Mouse (Mus musculus) kidney, adult 8-10 months (tissue): Measurements from ENCODE around the gene Cyp4f40.
"Not testable (repeated sequence)": the region's sequence is repeated elsewhere in the genome, so short reads cannot be mapped to it uniquely, and the experiment has no call there.

ENCODE experiments used
- DNase-seq, 2 experiments: peaks; one replicate each; pipeline ENCODE4 v3.0.0; 2022

The Cyp4f40 gene

DNA sequence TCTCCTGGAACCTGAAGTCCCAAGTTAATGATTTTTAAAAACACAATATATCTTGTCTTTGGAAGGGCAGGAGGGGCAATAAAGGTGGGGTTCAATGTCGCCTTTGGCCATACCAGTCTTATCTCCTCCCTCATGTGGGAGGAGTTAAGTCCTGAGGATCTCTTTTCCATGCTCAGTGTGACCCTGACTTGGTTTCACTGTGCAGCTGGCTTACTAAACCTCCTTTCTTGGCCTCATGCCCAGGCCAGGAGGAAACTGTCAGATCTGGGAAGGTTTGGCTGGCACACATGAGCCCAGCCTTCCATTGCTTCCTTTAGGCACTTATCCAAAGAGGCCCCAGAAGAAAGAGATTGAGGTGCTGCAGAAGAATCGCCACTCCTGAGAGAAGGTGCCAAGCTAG is at the start of gene Cyp4f40:
Cyp4f40 (plus strand) TSS at position 189 of the 400 bp plus-strand sequence.
- peak; percentile 56 to 61 for DNase-seq

DNA sequence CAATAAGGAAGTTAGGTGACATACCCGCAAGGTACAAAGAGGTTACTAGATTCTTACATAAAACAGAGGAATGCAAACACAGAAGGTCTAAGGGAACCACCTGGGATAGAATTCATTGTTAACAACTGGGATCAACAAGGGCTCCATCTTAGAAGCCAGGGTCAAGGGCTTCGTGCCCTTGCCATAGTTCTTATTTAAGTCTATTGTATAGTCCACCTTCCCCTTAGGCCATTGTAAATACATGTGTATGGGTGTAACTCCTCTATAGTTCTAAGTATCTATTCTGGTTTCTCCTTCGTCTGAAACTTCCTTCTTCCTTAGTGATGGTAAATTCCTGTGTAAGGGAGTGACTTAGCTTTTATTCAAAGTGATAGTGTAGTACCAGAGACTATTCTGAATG is 48.5 kb upstream of the Cyp4f40 start:
- DNase-seq, result not testable (repeated sequence)

DNA sequence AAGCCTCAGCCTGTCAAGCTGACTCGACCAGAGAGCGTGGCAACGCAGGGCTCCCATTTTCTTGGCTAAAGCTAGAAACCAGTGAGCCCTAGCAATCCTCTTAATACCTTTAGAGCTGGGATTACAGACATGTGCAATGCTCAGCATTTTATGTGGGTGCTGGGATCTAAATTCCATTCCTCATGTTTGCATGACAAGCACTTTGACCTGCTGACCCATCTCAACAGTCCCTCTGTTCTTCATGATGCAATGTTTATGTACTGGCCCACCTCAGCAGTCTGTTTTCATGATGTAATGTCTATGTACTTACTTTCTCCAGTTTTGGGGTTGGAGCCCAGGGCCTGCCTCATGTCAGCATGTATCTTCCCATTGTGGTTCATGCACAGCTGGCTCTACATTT is 47.8 kb upstream of the Cyp4f40 start:
- DNase-seq, result no peak

DNA sequence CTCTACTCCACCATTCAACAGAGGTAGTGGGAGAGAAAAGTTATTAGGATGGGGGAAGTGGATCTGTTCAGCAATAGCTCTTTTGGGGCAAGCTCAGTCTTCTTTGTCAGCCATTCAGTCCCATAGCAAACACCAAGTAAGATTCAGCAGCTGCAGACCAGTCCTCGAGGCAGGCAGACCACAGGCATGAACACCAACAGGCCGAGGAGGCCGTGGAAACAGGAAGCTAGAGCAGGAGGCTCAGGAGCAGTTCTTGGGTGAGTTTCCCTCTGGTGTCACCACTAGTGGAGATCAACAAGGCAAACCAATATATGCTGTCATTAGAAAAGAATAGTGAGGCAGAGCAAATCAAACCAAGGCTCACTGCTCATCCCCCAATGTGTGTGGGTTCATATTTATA is 46.3 kb upstream of the Cyp4f40 start:
- DNase-seq, result no peak

DNA sequence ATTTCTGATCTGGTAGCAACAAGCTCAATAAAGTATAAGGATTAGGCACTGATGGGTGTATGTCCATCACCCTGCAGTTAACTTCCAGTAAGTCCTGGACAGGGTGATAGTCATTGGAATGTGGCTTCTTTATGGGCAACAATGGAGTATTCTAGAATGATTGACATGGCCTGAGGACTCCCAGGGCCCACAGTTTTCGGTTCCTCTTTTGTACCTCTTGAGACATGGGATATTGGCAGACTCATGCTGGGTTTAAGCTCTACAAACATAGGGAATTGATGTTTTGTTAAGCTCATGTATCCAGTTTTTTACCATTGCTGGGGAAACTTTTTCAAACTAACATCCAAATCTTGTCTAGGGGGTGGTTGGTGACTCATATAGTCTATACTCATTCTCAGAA is 41.4 kb upstream of the Cyp4f40 start:
- DNase-seq, result no peak

DNA sequence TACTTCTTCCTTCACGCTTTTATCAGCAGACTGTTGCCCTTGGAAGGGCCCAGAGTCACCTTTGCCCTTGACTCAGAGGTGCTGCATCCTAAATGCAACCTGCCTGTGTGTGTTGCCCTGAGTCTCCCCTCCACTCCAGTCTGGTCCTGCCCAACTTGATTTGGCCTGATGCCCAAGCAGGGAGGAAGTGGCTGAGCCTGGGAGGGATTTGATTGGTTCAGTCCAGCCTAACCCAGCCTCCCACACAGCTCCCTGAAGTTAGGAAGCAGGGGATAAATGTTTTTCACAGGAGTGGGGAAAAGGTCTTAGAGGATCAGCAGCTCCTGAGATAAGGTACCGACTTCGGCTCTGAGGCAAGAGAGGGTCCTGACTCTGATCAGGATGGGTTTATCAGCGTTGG is 37.7 kb upstream of the Cyp4f40 start, which contains the start of gene Cyp4f37:
Cyp4f37 (plus strand) TSS at position 292 of the 400 bp plus-strand sequence.
- not testable (repeated sequence) for DNase-seq

DNA sequence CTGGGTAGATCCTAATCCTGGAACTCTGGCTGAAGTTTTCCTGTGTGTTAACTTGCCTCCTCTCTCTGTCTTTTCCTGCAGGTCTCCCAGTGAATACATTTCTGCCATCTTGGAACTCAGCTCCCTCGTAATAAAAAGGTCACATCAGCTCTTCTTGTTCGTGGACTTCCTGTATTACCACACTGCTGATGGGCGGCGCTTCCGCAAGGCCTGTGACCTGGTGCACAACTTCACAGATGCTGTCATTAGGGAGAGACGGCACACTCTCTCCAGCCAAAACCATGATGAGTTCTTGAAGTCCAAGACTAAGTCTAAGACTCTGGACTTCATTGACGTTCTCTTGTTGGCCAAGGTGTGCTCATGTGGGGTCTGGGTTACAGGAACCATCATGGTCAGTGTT is 29.0 kb upstream of the Cyp4f40 start:
- DNase-seq, result not testable (repeated sequence)

DNA sequence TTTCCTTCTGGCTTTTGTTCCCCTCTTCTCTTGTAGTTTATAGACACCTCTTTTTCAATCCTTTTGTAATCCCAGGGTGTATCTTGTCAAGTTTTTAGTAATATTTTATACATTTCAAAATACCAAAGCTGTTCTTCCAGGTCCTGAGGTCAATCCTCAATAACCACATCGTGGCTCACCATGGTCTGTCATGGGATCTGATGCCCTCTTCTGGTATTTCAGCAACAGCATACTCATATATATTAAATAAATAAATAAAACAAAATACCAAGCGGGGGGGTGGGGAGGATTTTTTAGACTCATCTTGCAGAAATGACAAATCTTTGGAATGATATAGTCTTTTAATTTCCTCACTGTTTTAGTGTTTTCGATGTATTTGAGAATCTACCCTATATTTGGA is 26.8 kb upstream of the Cyp4f40 start:
- DNase-seq, result no peak

DNA sequence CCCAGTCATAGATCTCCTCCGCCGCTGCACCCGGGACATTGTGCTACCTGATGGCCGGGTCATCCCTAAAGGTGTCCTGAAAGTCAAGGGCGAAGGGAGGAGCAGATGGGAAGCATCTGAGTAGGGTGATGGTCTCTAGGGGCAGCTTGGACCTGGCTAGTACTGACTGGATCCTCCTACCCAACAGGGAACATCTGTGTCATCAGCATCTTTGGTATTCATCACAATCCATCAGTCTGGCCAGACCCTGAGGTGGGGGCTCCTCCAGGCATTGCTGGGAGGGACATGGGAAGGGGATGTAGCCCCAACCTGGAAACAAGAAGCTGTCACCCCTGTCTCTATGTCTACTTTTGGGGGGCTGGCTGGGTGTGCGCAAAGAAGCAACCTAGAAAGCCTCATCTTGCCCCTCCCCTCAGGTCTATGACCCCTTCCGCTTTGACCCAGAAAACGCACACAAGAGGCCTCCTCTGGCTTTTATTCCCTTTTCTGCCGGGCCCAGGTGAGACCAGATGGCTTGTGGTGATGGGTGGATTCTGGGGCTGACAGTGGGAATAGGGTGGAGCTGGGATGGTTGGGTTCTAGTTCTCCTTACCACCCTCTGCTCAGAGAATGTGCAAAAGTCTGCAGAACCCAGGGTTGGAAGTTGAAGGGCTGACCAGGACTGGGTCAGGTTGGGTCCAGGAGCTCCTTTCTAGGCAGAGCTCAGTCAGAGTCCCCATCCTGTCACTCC is 24.3 kb upstream of the Cyp4f40 start:
- not testable (repeated sequence) for DNase-seq

DNA sequence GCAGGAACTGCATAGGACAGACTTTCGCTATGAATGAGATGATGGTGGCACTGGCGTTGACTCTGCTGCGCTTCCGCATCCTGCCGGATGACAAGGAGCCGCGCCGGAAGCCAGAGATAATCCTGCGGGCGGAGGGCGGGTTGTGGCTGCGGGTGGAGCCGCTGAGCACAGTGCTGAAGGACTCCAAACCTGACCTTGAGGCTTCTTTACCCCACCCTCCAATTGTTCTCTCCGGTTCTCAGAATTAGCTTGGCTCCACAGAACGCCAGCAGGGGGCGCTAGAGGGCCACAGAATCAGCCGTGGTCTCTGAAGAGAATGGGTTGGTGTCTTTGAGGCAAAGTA is 23.8 kb upstream of the Cyp4f40 start:
- DNase-seq, result peak; percentile 45 to 83

DNA sequence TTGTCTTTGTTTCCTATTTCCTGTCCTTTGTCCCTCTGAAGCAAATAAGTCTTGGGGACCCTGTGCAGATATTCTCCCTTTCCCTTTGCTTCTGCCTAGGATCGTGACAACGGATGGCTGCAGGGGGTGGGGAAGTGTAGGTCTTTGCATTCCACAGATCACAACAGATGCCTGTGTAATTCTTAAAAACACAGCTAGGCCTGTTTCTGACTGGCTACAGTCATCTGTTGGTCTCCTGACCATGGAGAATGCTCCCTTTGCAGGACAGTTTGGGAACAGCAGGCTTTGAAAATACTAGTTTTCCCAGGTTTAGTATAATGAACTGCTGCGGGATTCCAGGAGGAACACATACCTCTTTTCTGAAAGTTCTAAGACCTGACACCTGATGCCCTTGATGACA is 22.4 kb upstream of the Cyp4f40 start:
- no peak for DNase-seq

DNA sequence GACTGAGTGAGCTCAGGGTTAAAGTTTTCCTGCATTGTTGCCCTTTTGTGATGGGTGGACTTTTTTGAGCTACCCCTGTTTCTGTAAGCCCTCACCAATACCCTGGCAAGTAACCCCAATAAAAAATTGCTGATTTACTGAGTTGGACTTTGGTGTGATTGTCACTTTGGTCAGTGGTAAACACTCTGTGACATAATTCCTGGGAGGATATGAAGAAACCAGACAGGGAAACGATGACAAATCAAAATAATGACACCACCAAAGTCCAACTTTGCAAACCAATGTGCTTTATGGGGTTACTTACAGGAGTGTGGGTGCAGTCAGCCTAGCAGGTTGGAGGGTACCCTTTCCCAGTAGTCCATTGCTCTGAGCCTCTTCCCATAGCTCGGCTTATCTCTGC is 21.5 kb upstream of the Cyp4f40 start:
- DNase-seq, result no peak

DNA sequence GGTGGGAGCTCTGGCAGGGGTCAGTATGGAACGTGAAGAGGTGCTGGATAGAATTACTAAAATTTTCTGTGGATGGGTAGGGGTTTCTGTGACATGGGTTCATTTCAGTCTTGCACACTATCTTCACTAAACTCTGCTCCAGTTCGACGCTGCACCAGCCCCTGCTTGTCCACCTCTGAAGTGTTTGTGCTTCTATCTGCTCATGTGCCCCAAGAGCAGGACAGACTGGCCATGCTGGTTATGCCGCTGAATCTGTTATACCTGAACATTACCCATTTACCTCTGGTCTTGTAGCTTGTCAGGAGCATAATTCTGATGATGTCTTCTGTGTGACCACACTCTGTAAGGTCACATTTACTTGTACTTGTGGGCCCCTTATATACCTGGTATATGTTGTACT is 12.1 kb upstream of the Cyp4f40 start:
- DNase-seq, result no peak

DNA sequence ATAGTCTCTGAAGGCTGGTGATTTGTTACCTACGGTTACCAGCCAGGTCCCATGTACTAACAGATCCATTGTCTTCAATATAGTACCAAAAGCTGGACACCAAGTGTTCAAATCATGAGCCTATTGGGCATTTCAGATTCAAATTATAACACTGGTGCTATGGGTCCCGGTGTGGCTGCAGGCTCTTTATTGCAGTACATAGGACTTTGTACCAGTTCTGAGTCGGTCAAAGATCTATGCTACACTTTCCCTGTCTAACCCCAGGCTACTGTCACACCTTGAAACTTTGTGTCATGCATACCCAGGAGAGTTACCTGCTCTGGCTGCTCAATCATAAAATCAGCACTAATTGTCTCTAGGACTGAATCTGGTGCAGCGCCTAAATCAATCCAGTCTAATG is 4.8 kb upstream of the Cyp4f40 start:
- no peak for DNase-seq

DNA sequence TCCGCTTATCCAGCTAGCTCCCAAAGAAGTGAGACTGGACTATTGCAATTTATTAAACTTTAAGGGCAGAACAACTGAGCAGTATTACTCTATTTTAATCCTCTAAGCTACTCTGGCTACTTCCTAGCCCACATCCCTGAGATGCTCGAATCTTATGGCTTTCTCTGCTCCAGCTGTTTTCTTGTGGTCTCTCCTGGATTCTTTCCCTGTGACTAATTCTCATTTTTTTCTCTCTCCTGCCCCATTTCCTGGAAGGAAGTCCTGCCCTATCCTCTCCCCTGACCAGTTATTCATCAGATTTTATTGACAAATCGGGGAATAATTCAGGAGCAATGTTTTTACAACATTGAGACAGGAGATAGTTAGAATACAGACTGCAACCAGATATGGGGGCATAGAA is 1.7 kb upstream of the Cyp4f40 start:
- no peak for DNase-seq

DNA sequence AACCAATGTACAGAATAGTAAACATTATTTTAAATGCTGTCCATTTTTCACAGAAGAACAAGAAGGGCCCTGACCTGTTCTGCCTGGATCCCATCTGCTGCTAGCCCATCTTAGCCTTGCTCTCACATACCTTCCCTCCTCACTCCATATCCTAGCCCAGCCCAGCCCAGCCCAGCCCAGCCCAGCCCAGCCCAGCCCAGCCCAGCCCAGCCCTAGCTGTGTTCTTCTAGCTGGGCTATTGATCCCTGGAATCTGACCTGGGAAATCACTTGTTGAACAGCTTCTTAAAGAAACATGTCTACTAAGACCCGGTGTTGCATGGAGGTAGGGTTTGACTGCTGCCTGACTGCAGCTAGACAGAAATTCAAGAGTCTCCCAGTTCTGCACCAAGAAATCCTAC is 454 bp upstream of the Cyp4f40 start:
- DNase-seq, result no peak

DNA sequence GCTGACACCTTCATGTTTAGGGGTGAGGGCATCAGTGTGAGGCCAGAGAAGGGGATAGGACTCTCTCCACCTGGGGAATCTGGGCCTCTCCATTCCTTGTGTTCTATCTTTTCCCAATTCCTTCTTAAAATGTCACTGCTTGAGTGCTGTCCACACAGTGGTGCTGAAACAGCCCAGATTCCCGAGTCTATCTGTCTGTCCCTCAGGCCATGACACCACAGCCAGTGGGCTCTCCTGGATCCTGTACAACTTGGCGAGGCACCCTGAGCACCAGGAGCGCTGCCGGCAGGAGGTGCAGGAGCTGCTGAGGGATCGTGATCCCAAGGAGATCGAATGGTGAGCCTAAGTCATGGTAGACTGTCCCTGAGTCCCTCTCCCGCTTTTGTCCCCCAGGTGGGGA is 15.3 kb downstream of the Cyp4f40 start:
- DNase-seq, result no peak

DNA sequence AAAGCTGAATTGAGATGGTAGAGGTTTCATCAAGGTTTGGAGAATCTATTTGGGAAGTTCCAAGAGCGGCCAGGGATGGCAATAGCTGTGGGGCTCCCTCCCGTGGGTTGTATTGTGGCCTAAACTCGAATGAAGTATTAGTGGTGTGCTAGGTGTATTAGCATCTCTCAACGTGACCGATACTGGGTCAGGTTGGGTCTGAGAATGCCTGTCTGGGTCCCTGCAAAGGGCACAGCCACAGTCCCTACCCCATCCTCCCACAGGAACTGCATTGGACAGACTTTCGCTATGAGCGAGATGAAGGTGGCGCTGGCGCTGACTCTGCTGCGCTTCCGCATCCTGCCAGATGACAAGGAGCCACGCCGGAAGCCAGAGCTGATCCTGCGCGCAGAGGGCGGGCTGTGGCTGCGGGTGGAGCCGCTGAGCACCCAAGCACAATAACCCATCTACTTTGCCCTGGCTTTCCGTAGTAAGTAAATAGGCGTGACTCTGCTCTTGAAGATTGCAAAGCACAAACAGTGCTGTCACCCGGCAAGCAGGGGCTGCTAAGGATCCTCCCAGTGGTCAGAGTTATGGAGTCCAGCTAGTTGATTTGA is 17.4 kb downstream of the Cyp4f40 start:
- DNase-seq, result no peak

DNA sequence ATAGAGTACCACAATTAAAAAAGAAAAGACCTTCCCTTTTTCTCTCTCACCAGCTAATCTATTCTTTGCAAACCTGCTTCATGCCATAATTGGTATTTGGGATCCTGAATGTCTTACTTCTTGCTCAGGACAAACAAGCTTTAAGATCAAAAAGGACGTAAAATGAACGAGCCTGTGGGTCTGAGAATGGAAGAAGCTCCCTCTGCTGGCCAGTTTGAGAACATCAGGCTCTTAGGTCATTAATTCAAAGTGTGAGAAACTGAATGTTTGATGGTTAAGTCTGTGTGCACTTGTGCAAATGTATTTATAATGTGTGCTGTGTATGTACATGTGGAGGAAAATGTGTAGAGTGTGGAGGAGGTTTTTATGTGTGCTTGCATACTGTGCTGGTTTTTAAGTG is 21.7 kb downstream of the Cyp4f40 start:
- DNase-seq, result peak; percentile 6 to 65

DNA sequence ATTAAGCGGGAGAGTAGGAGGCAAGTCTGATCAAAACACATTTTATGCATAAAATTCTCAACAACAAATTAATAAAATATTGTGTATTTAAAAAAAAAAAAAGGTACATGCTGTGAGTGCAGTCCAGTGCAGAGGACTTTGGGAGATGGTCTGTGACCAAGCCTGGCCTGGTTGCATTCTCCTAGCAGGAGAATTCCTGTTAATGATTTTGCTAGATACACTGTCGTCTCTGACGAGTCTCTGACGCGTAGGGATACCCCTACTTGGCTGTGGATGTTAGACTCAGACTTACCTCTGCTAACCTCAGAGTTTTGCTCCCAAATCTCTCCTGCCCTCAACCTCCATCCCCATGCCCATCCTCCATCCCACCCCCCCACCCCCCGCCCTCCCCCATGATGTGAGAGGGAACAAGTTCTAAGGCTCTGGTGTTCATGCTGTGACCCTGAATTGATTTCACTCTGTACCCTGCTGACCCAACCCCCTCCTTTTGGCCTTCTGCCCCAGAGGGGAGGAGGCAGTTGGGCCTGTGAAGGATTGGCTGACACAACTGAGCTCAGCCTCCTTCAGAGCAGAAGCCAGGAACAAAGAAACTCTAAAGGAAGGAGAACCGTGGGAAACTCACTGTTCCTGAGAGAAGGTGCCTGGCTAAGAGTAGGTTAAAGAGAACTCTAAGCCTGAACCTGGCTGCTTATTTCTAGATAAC is 26.5 kb downstream of the Cyp4f40 start, which contains the start of gene Cyp4f15:
Cyp4f15 (plus strand) TSS at position 580 of the 703 bp plus-strand sequence.
- DNase-seq, result peak; percentile 54 to 76

DNA sequence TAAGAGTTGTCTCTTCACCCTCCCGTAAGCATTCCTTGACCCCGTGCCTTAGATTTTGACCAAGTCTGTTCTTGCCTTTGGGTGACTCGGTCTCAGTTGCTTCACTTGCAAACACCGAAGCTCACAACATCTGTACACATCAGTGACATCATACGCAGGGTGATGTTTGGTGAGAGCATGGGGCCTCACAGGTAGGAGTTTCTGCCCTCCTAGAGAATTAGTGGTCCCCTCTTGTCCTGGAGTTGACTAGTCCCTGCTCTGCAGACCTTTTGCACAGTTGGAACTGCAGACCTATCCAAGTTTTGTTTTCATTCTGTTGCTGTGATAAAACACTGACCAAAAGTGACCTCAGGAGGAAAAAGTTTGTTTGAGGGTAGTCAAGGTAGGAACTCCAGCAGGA is 28.0 kb downstream of the Cyp4f40 start:
- DNase-seq, result no peak

DNA sequence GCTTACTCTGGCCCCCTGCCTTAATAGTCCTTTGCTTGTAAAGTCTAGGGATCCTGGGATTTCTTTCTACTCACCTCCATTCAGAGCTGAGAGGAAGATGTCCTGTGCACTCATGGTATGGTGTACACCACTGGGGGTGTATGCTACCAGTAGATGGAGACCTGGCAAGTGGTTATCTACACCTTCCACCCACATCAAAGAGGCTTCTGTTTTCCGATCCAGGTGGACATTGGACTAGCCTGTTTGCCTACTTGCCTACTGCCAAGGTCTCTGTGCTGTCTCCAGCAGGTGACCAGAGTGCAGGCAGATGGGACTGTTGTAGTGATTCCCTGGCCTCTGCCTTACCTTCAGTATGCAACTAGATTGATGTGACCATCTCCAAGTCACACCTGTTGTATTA is 32.3 kb downstream of the Cyp4f40 start:
- DNase-seq, result no peak

DNA sequence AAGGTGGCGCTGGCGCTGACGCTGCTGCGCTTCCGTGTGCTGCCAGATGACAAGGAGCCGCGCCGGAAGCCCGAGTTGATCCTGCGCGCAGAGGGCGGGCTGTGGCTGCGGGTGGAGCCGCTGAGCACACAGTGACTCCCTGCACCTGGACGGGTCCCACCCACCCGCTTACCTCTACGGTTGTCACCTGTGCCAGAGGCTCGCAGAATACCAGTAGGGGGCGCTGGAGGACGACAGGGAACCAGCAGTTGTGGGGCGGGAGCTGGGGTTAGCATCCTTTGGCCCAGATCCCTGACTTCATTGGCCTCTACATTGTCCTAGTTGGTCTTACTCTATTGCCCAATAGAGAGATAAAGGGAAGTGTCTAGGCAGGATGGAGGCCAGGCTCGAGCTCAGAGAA is 44.1 kb downstream of the Cyp4f40 start:
- peak; percentile 34 to 67 for DNase-seq

DNA sequence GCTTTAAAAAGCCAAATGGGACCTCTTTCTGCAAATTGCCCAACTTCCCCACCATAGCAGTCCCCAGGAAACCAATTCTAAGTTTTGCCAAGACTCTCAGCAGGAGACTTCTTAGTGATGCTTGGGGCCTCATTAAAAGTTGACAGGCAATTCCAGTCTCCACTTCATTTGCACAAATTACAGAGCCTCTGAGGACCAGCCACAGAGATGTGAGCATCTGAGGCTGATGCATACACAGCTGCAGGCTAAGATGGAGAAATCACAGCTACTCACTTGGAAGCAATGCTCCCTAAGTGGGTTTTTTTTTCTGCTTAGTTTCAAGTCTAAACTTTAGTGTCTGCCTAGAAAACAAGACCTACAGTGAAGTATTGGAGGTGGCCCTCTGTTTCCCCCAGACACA is 51.8 kb downstream of the Cyp4f40 start:
- not testable (repeated sequence) for DNase-seq
